Mouse (Mus musculus) left cerebral cortex, adult 2 months (tissue): ENCODE results near the gene Adgre5. TPM values are rescaled to one million over a fixed set of nuclear protein-coding genes. Genes with fewer than 3 reads are reported as not detected.

Experiments used
- DNase-seq, 2 experiments: peaks; one replicate each; pipeline ENCODE4 v3.0.0; 2021 to 2022; ENCODE audit warnings: low spot score in 2 of 2, mixed read lengths in 1 of 2; ENCODE audit errors: extremely low spot score in 1 of 2
- H3K27ac ChIP-seq: fragments of 200-600 bp; 2 replicates; pipeline ENCODE4 v1.8.1; 2022
- H3K4me3 ChIP-seq: fragments of 200-600 bp; 2 replicates; pipeline ENCODE4 v1.8.1; 2022
- CTCF ChIP-seq: fragments of 200-600 bp; IDR thresholded peaks from 2 replicates; pipeline ENCODE4 v1.8.1; 2022; ENCODE audit warnings: antibody characterized with exemption, mild to moderate bottlenecking, moderate library complexity
- intact Hi-C: fragments of 180-260 bp; cut with DNase I; formaldehyde crosslinking; loops from one replicate; pipeline ENCODE4 v1.15.1; 2025
- total RNA-seq, 2 experiments: library from RNA; stranded (reverse); gene quantifications; 2 replicates each; pipeline ENCODE4 v1.2.3; 2021

The Adgre5 gene
- total RNA-seq, 2 experiments from 2014 or later = 8.9 to 11.5 TPM

DNA sequence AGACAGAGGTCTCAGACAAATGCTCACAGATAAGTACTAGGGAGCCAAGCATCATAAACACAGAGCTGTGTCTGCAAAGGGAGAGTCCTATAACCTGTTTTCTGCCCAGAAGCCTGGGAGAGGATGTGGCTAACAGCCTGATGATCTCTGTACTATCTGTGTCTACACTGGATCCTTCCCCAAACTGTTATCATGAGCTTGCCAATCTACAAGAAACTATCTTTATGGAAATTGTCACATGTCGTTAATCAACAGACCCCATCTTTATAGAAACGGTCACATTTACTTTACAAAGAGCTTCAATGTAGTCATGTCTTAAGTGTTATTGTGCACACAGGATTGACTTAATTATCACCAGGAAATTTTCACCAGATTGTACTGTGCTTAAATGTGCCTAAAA, 29.5 kb upstream of the Adgre5 start:
- no peak for TF ChIP-seq CTCF
- no peak overlapping the region for H3K27ac ChIP-seq
- H3K4me3 ChIP-seq = no peak overlapping the region
- intact Hi-C loops = no loop called here
- no peak for DNase-seq

- Histone ChIP-seq H3K27ac (no peak overlapping the region), H3K4me3 (no peak overlapping the region)
- DNase-seq = no peak
- TF ChIP-seq CTCF = no peak
- intact Hi-C loops = no loop called here
Observed at GRCm38 (mm10) chr8:83769720-83770119, 28.6 kb upstream of the Adgre5 start.

- intact Hi-C loops = no loop called here
- TF ChIP-seq CTCF = no peak
- DNase-seq = no peak
- no peak overlapping the region for H3K4me3 ChIP-seq
- H3K27ac ChIP-seq = no peak overlapping the region
Observed at GRCm38 (mm10) chr8:83768526-83768925, 27.4 kb upstream of the Adgre5 start.

GRCm38 (mm10) chr8:83767442-83767841, 26.3 kb upstream of the Adgre5 start:
- intact Hi-C loops = no loop called here
- no peak for TF ChIP-seq CTCF

GRCm38 (mm10) chr8:83765663-83766062, 24.5 kb upstream of the Adgre5 start:
- no peak for DNase-seq
- no peak overlapping the region for H3K27ac ChIP-seq
- no peak for TF ChIP-seq CTCF
- intact Hi-C loops = no loop called here
- H3K4me3 ChIP-seq = no peak overlapping the region

More at GRCm38 (mm10) chr8:83767442-83767841, 26.3 kb upstream of the Adgre5 start:
- Histone ChIP-seq H3K27ac (no peak overlapping the region), H3K4me3 (no peak overlapping the region)
- no peak for DNase-seq

DNA sequence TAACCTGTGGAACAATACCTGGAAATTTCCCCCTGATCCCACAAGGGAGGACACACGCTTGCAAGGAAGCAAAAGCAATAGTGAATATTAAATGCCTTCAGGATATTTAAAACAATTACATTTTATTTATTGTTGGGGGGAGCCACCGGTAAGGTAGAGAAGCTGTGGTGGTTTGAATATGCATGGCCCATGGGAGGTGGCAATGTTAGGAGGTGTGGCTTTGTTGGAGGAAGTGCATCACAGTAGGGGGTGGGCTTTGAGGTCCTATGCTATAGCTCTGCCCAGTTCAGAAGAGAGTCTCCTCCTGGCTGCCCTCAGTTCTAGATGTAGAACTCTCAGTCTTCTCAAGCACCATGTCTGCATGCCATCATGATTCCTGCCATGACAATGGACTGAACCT, 23.6 kb upstream of the Adgre5 start:
- Histone ChIP-seq H3K4me3 (no peak overlapping the region), H3K27ac (no peak overlapping the region)
- DNase-seq = no peak
- intact Hi-C loops = no loop called here
- TF ChIP-seq CTCF = no peak

- intact Hi-C loops = no loop called here
- no peak for TF ChIP-seq CTCF
- DNase-seq = no peak
- H3K27ac ChIP-seq = no peak overlapping the region
- H3K4me3 ChIP-seq = no peak overlapping the region
Observed at GRCm38 (mm10) chr8:83764116-83764515, 23.0 kb upstream of the Adgre5 start.

- no peak for DNase-seq
- intact Hi-C loops = no loop called here
Observed at GRCm38 (mm10) chr8:83759231-83759759, 18.2 kb upstream of the Adgre5 start.

DNA sequence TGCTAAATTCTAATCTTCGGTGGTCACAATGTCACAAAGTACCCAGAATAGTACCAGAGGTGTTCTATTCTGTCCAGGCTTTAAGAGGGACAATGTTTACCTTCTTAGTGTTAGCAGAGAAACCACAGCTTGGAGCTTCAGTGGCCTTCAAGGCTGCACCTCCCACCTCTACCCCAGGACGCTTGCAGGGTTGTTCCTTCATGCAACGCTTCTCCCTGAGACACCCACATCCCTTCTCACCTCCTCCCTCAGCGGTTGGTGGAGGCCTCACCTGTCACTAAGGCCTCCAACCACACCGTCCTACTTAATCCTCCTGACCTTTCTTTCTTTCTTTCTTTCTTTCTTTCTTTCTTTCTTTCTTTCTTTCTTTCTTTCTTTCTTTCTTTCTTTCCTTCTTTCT, 17.2 kb upstream of the Adgre5 start:
- Histone ChIP-seq H3K4me3 (no peak overlapping the region), H3K27ac (no peak overlapping the region)
- TF ChIP-seq CTCF = no peak
- DNase-seq = no peak
- intact Hi-C loops = no loop called here

More at GRCm38 (mm10) chr8:83759231-83759759, 18.2 kb upstream of the Adgre5 start:
- no peak overlapping the region for H3K27ac ChIP-seq
- no peak for TF ChIP-seq CTCF
- no peak overlapping the region for H3K4me3 ChIP-seq

DNA sequence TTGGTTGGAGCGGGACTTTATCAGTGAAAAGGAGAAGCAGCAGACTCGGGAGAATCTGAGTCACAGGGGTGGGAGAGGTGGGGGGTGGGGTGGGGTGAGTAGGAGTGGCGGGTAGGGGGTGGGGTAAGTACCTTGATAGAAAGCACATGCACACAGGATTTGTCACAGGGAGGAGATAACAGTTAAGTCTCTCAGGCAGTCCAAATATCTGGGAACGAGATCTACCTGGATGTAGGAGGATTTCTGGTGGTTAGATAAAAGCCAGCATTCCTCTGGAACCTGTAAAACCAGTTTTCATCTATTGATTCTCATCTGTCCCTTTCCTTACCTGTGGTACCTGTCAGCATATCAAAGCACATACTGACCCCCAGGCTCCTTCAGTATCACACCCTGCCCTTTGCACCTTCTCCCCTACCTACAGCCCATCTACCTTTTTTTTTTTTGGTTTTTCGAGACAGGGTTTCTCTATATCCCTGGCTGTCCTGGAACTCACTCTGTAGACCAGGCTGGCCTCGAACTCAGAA, 16.0 kb upstream of the Adgre5 start:
- Histone ChIP-seq H3K27ac (no peak overlapping the region), H3K4me3 (no peak overlapping the region)
- no peak for TF ChIP-seq CTCF
- intact Hi-C loops = no loop called here
- no peak for DNase-seq

GRCm38 (mm10) chr8:83756273-83756672, 15.1 kb upstream of the Adgre5 start:
- DNase-seq = no peak
- intact Hi-C loops = no loop called here
- H3K27ac ChIP-seq = no peak overlapping the region
- no peak overlapping the region for H3K4me3 ChIP-seq
- TF ChIP-seq CTCF = peak; percentile 44

DNA sequence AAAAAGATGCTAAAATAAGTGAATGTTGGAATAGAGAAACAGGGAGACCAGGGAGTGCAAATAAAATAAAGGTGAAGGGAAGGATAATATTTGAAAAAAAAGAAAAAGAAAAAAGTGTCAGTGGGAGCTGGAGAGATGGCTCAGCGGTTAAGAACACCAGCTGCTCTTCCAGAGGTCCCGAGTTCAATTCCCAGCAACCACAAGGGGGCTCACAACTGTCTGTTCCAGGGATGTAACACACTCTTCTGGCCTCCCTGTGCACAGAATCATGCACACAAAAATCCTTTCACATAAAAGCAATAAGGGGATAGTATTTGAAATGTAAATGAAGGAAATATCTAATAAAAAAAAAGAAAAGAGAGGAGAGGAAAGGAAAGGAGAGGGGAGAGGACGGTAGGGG, 13.0 kb upstream of the Adgre5 start:
- peak; percentile 2; the same call in 1 of the 2 replicates for TF ChIP-seq CTCF
- intact Hi-C loops = no loop called here
- no peak for DNase-seq
- no peak overlapping the region for H3K27ac ChIP-seq
- no peak overlapping the region for H3K4me3 ChIP-seq

- intact Hi-C loops = no loop called here
- no peak for DNase-seq
- H3K27ac ChIP-seq = no peak overlapping the region
- TF ChIP-seq CTCF = no peak
- no peak overlapping the region for H3K4me3 ChIP-seq
Observed at GRCm38 (mm10) chr8:83749265-83749664, 8.1 kb upstream of the Adgre5 start.
